Mouse (Mus musculus) liver, postnatal 0 days (tissue): ENCODE results near the gene Duox2. TPM values are rescaled to one million over a fixed set of nuclear protein-coding genes. Genes with fewer than 3 reads are reported as not detected.

Experiments
- ATAC-seq: fragments of 200-750 bp; cut with Nextera tagmentation; 2 replicates; pipeline ENCODE4 v1.8.0; 2017; ENCODE audit warnings: mild to moderate bottlenecking, moderate library complexity
- DNase-seq: peaks from one replicate; pipeline ENCODE4 v3.0.0-alpha.2; 2016
- H3K27ac ChIP-seq: fragments of 300-500 bp; sonication (generic); 2 replicates; pipeline ENCODE4 v1.5.1; 2014; ENCODE audit warnings: antibody characterized with exemption, moderate library complexity, mild to moderate bottlenecking, low read depth
- H3K27me3 ChIP-seq: fragments of 300-500 bp; sonication (generic); 2 replicates; pipeline ENCODE4 v1.6.1; 2014; ENCODE audit warnings: low read length, control low read depth, mixed read lengths; ENCODE audit not compliant: insufficient read depth
- H3K36me3 ChIP-seq: fragments of 300-500 bp; sonication (generic); replicated peaks from 2 replicates; pipeline ENCODE4 v1.6.1; 2014; ENCODE audit warnings: mild to moderate bottlenecking, control low read depth, low read length, moderate library complexity, mixed read lengths; ENCODE audit not compliant: insufficient read depth
- H3K4me1 ChIP-seq: fragments of 300-500 bp; sonication (generic); 2 replicates; pipeline ENCODE4 v1.6.1; 2014; ENCODE audit warnings: antibody characterized with exemption, mild to moderate bottlenecking, control low read depth; ENCODE audit not compliant: insufficient read depth
- H3K4me2 ChIP-seq: fragments of 300-500 bp; sonication (generic); 2 replicates; pipeline ENCODE4 v1.6.1; 2014; ENCODE audit warnings: low read depth, mild to moderate bottlenecking, low read length, moderate library complexity, mixed read lengths
- H3K4me3 ChIP-seq: fragments of 300-500 bp; sonication (generic); 2 replicates; pipeline ENCODE4 v1.5.1; 2014; ENCODE audit warnings: low read depth, low read length
- H3K9ac ChIP-seq: fragments of 300-500 bp; sonication (generic); replicated peaks from 2 replicates; pipeline ENCODE4 v1.6.1; 2014; ENCODE audit warnings: mild to moderate bottlenecking, moderate library complexity
- H3K9me3 ChIP-seq: fragments of 300-500 bp; sonication (generic); 2 replicates; pipeline ENCODE4 v1.6.1; 2016; ENCODE audit warnings: mild to moderate bottlenecking, control low read depth, low read length, mixed read lengths
- CTCF ChIP-seq: sonication (generic); IDR thresholded peaks from 2 replicates; pipeline ENCODE4 v1.5.1; 2016; ENCODE audit warnings: antibody characterized with exemption, low read depth
- EP300 ChIP-seq: IDR thresholded peaks from 2 replicates; pipeline ENCODE4 v1.6.1; 2016; ENCODE audit warnings: antibody characterized with exemption, low read depth, mild to moderate bottlenecking
- WGBS: fragments of 180-500 bp; shearing (Covaris S2); extraction: QIAGEN DNeasy Blood & Tissue Kit; methylation state at CpG from one replicate; pipeline ENCODE4 v1.1.7; 2014; ENCODE audit not compliant: insufficient replicate concordance; 5-methylcytosine and 5-hydroxymethylcytosine counted together
- polyA plus RNA-seq: library from polyadenylated mRNA; unstranded; fragments of >200 nt; fragmentation: Nextera tagmentation; extraction: Ambion mirVana; gene quantifications from 2 replicates; pipeline ENCODE4 v1.2.1, GENCODE M21; 2015

The Duox2 gene
- polyA plus RNA-seq, 1 experiment from 2014 or later = 0.02 TPM

DNA sequence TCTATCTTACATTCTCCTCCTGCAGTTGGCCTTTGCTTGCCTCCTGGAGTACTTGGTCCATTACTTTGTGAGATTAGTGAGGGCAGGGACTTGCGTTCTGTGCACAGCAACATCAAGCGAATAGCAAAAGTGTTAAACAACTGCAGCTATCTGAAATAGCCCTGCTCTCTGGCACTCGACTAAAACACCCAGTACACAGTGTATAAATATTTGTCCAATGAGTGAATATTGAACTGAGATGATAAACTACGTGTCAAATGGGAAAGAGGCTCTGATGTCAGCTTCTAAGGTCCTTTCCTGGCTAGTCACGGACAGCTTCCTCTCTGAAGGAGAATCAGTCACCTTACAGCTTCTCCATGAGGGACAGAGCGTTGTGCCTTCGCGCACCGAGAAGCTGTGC lies 14.2 kb downstream of the Duox2 start:
- TF ChIP-seq EP300 (no peak), CTCF (no peak)
- H3K4me3 ChIP-seq = no peak overlapping the region
- H3K36me3 ChIP-seq = no peaks in the 10 kb centered on the region
- no peaks in the 10 kb centered on the region for H3K9me3 ChIP-seq
- H3K27me3 ChIP-seq = 0 out of 2 replicates have a peak, but pooled peaks cover 3% of the 10 kb centered on the region
- peaks cover 3% of the 10 kb centered on the region; the same call in 1 of the 2 replicates for H3K4me1 ChIP-seq
- ATAC-seq (peak; percentile 50), DNase-seq (no peak)
- no peak overlapping the region for H3K27ac ChIP-seq
- no peak overlapping the region for H3K4me2 ChIP-seq
- 67% methylated on average over 9 of the region's 9 CpGs for WGBS
- no peak overlapping the region for H3K9ac ChIP-seq

DNA sequence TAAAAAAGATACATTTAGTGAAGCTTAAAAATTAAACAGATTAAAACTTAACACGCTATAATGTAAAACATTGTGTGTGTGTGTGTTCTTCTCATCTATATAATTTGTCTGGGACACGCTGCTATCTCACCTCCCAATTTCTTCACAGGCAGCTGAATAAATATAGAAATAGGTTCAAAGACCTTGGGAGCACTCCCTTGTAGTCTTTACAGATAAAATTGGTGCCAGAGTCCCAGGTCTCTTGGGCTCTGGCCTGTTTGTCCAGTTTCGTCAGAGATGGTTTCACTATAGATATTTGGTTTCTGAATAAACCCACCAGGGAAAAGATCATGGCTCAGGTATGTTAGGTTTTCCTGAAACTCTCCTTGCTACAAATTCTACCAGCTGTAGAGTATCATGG lies 19.5 kb downstream of the Duox2 start:
- DNase-seq (no peak), ATAC-seq (peak; percentile 90)

DNA sequence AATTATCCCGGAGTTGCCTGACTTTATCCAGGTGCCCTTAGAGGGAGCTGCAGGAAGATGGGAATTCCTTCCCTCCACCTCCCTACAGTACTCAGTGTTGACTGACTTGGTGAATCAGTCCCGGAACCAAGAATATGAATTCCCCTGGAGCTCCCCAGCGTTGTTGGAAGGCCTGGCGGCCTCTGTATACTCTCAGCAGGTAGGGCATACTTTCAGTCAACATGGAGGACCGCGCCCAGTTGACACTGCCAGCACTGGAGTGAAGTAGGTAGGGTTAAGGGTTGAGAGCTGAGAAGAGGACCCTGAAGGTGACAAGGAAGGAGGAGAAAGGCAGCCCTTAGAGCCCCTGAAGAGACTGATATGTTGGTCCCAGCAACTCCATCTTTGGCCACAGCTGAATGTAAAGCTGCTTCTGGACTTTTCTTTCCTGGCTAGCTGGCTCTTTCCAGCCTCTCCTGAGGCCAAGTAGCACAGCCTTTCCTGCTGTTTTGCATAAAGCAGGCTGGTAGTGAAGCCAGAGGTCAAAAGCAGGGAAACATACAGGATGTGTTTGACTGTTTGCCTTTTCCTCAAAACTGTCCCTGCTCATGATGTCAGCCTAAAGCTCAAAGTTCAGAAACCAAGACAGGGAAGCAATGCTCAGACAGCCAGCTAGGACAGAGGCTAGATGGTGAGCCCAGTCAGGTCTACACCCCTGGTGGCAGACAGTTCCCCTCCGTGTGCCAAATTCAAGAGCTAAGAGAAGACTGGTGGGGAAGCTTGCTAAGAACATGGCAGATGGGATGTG lies 31.6 kb downstream of the Duox2 start:
- Histone ChIP-seq H3K9ac (no peak overlapping the region), H3K4me2 (no peak overlapping the region), H3K27ac (peak overlapping the region; percentile 68), H3K4me3 (no peak overlapping the region), H3K9me3 (no peaks in the 10 kb centered on the region), H3K36me3 (peaks cover 16% of the 10 kb centered on the region; the same call in 1 of the 2 replicates), H3K4me1 (0 out of 2 replicates have a peak, but pooled peaks cover 9% of the 10 kb centered on the region), H3K27me3 (no peaks in the 10 kb centered on the region)
- WGBS = 79% methylated on average over 7 of the region's 7 CpGs
- no peak for TF ChIP-seq CTCF
- TF ChIP-seq EP300 = no peak
- DNase-seq (no peak), ATAC-seq (peak; percentile 72)

More for the DNA sequence above, 19.5 kb downstream of the Duox2 start:
- Histone ChIP-seq H3K9me3 (no peaks in the 10 kb centered on the region), H3K4me3 (no peak overlapping the region), H3K27ac (peak overlapping the region; percentile 44; the same call in 1 of the 2 replicates), H3K9ac (no peak overlapping the region), H3K4me1 (peaks cover 8% of the 10 kb centered on the region; the same call in 1 of the 2 replicates), H3K27me3 (no peaks in the 10 kb centered on the region), H3K4me2 (no peak overlapping the region), H3K36me3 (no peaks in the 10 kb centered on the region)
- WGBS = 66% methylated on average over 3 of the region's 3 CpGs
- TF ChIP-seq EP300 = peak; percentile 32; the same call in 1 of the 2 replicates
- TF ChIP-seq CTCF = no peak

DNA sequence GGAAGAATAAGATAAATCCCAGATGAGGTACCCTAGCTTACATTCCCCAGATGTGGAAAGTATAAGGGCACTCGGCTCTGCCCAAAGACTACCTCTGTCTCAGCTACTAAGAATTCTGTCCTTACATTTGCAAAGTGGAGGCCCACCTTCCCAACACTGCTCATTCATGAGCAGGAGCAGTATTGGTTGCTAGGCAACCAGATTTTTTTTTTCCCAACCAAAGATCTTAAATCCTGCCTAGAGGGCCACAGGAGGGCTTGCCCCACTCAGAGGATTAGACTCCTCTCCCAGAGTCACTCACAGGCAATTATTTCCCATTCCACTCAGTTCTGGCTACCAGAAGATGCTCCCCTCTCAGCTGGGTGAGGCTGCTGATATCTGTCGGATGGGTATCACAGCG lies 33.6 kb downstream of the Duox2 start:
- Histone ChIP-seq H3K4me1 (0 out of 2 replicates have a peak, but pooled peaks cover 9% of the 10 kb centered on the region), H3K9ac (no peak overlapping the region), H3K9me3 (no peaks in the 10 kb centered on the region), H3K4me3 (no peak overlapping the region), H3K36me3 (peaks cover 24% of the 10 kb centered on the region), H3K27me3 (no peaks in the 10 kb centered on the region), H3K4me2 (no peak overlapping the region), H3K27ac (no peak overlapping the region)
- 86% methylated on average over 3 of the region's 3 CpGs for WGBS
- TF ChIP-seq CTCF (no peak), EP300 (no peak)
- DNase-seq (no peak), ATAC-seq (no peak)

DNA sequence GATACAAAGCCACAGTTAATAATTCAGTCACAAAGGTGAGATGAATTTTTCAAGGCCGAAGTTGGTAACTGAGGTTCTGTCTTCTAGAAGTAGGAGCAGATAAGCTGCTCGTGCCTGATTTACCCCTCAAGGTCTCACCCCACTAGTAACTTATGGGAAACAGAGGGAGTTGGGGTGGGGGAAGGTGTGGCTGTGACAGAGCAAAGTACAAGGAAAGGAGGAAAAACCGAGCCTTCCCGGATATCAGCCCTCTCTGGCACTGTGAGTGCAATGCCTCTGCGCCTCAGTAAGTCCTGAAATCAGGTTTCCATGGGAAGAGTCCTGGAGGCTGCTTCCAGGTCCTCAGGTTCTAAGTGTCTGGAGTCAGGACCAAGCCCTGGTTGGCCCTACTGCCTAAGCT lies 37.5 kb downstream of the Duox2 start:
- Histone ChIP-seq H3K36me3 (peaks cover 32% of the 10 kb centered on the region), H3K27me3 (no peaks in the 10 kb centered on the region), H3K9me3 (no peaks in the 10 kb centered on the region), H3K4me2 (no peak overlapping the region), H3K27ac (no peak overlapping the region), H3K9ac (no peak overlapping the region), H3K4me1 (no peaks in the 10 kb centered on the region), H3K4me3 (no peak overlapping the region)
- WGBS = 79% methylated on average over 5 of the region's 5 CpGs
- no peak for DNase-seq
- TF ChIP-seq CTCF (no peak), EP300 (no peak)
- no peak for ATAC-seq

DNA sequence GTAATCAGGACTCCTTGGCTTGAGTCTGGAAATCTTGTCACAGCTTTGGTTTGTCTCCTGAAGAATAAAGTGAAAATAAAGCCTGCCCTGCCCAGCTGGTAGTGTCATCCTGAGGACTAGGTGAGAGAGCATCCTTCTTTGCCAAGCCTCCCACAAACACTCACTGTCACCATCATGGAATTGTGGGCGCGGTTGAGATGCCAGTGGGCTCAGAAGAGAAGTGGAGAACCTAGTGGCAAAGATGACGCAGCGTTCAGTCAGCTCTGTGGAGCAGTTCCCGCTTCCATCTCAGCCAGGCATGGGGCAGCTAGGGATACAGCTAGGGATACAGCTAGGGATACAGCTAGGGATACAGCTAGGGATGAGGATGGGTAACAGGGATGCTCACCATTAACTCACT lies 42.3 kb downstream of the Duox2 start:
- H3K4me1 ChIP-seq = no peaks in the 10 kb centered on the region
- no peak for ATAC-seq
- WGBS = 91% methylated on average over 5 of the region's 5 CpGs

More for the DNA sequence above, 42.3 kb downstream of the Duox2 start:
- DNase-seq = no peak
- Histone ChIP-seq H3K36me3 (peaks cover 31% of the 10 kb centered on the region), H3K9ac (no peak overlapping the region), H3K9me3 (no peaks in the 10 kb centered on the region), H3K27me3 (no peaks in the 10 kb centered on the region), H3K27ac (no peak overlapping the region), H3K4me3 (no peak overlapping the region), H3K4me2 (no peak overlapping the region)
- TF ChIP-seq EP300 = no peak
- TF ChIP-seq CTCF = no peak
